Mouse (Mus musculus) liver, embryonic 15.5 days (tissue): ENCODE measurements around the gene Sp9. TPM values are rescaled to one million over a fixed set of nuclear protein-coding genes. Genes with fewer than 3 reads are reported as not detected.

ENCODE experiments used
- ATAC-seq: fragments of 200-750 bp; cut with Nextera tagmentation; 2 replicates; pipeline ENCODE4 v1.8.0; 2017; ENCODE audit warnings: moderate number of reproducible peaks, mild to moderate bottlenecking, moderate library complexity; ENCODE audit not compliant: insufficient read depth
- H3K27ac ChIP-seq: fragments of 300-500 bp; sonication (generic); replicated peaks from 2 replicates; pipeline ENCODE4 v1.5.1; 2015; ENCODE audit warnings: mild to moderate bottlenecking, inconsistent platforms
- H3K27me3 ChIP-seq: fragments of 300-500 bp; sonication (generic); 2 replicates; pipeline ENCODE4 v1.6.1; 2015; ENCODE audit warnings: mild to moderate bottlenecking, inconsistent platforms
- H3K36me3 ChIP-seq: fragments of 300-500 bp; sonication (generic); replicated peaks from 2 replicates; pipeline ENCODE4 v1.6.1; 2015; ENCODE audit warnings: moderate library complexity, mild to moderate bottlenecking, inconsistent platforms
- H3K4me1 ChIP-seq: fragments of 300-500 bp; sonication (generic); replicated peaks from 2 replicates; pipeline ENCODE4 v1.6.1; 2015; ENCODE audit warnings: inconsistent platforms
- H3K4me2 ChIP-seq: fragments of 300-500 bp; sonication (generic); 2 replicates; pipeline ENCODE4 v1.6.1; 2015; ENCODE audit warnings: moderate library complexity, mild to moderate bottlenecking, inconsistent platforms
- H3K4me3 ChIP-seq: fragments of 300-500 bp; sonication (generic); replicated peaks from 2 replicates; pipeline ENCODE4 v1.5.1; 2015; ENCODE audit warnings: mild to moderate bottlenecking, inconsistent platforms
- H3K9ac ChIP-seq: fragments of 300-500 bp; sonication (generic); 2 replicates; pipeline ENCODE4 v1.6.1; 2015; ENCODE audit warnings: moderate library complexity, mild to moderate bottlenecking, inconsistent platforms
- H3K9me3 ChIP-seq: fragments of 300-500 bp; sonication (generic); replicated peaks from 2 replicates; pipeline ENCODE4 v1.6.1; 2016; ENCODE audit warnings: inconsistent platforms
- WGBS: fragments of 180-500 bp; shearing (Covaris S2); methylation state at CpG from one replicate; pipeline ENCODE4 v1.1.7; 2015; ENCODE audit warnings: mixed read lengths; ENCODE audit not compliant: insufficient replicate concordance; 5-methylcytosine and 5-hydroxymethylcytosine counted together
- polyA plus RNA-seq: library from polyadenylated mRNA; unstranded; fragments of >200 nt; fragmentation: Nextera tagmentation; extraction: Ambion mirVana; gene quantifications from 2 replicates; pipeline ENCODE4 v1.2.1, GENCODE M21; 2015

The Sp9 gene
- polyA plus RNA-seq, 1 experiment from 2014 or later: not detected

- no peak overlapping the region for H3K27ac ChIP-seq
- H3K9me3 ChIP-seq: no peaks in the 10 kb centered on the region
- ATAC-seq: no peak
- 90% methylated on average over 4 of the region's 4 CpGs for WGBS
- H3K27me3 ChIP-seq: no peaks in the 10 kb centered on the region
- peaks cover 78% of the 10 kb centered on the region for H3K36me3 ChIP-seq
- no peak overlapping the region for H3K9ac ChIP-seq
- no peak overlapping the region for H3K4me3 ChIP-seq
- H3K4me2 ChIP-seq: no peak overlapping the region
- H3K4me1 ChIP-seq: peaks cover 9% of the 10 kb centered on the region
Measured at GRCm38 (mm10) chr2:73291130-73291529, 19.4 kb downstream of the Sp9 start.

- no peak overlapping the region for H3K27ac ChIP-seq
- no peak; the same call in 1 of the 2 replicates for ATAC-seq
Measured at GRCm38 (mm10) chr2:73295023-73295422, 23.3 kb downstream of the Sp9 start.

GRCm38 (mm10) chr2:73298154-73298553, 26.4 kb downstream of the Sp9 start:
- peaks cover 73% of the 10 kb centered on the region for H3K36me3 ChIP-seq
- no peaks in the 10 kb centered on the region for H3K9me3 ChIP-seq
- no peak overlapping the region for H3K4me2 ChIP-seq
- H3K27ac ChIP-seq: peak overlapping the region; percentile 15; the same call in 1 of the 2 replicates
- H3K4me1 ChIP-seq: peaks cover 54% of the 10 kb centered on the region
- H3K27me3 ChIP-seq: no peaks in the 10 kb centered on the region
- H3K4me3 ChIP-seq: no peak overlapping the region
- 64% methylated on average over 7 of the region's 7 CpGs for WGBS
- ATAC-seq: peak; percentile 23; the same call in 1 of the 2 replicates
- H3K9ac ChIP-seq: no peak overlapping the region

More at GRCm38 (mm10) chr2:73295023-73295422, 23.3 kb downstream of the Sp9 start:
- no peak overlapping the region for H3K4me3 ChIP-seq
- 39% methylated on average over 7 of the region's 7 CpGs for WGBS
- no peak overlapping the region for H3K9ac ChIP-seq
- no peak overlapping the region for H3K4me2 ChIP-seq
- no peaks in the 10 kb centered on the region for H3K27me3 ChIP-seq
- peaks cover 28% of the 10 kb centered on the region for H3K4me1 ChIP-seq
- peaks cover 77% of the 10 kb centered on the region for H3K36me3 ChIP-seq
- no peaks in the 10 kb centered on the region for H3K9me3 ChIP-seq

GRCm38 (mm10) chr2:73298841-73299240, 27.1 kb downstream of the Sp9 start:
- no peaks in the 10 kb centered on the region for H3K9me3 ChIP-seq
- H3K27ac ChIP-seq: no peak overlapping the region
- H3K4me1 ChIP-seq: peaks cover 57% of the 10 kb centered on the region
- no peak overlapping the region for H3K9ac ChIP-seq
- peaks cover 77% of the 10 kb centered on the region for H3K36me3 ChIP-seq
- H3K4me2 ChIP-seq: no peak overlapping the region
- WGBS: 59% methylated on average over 3 of the region's 3 CpGs
- H3K4me3 ChIP-seq: no peak overlapping the region
- no peak for ATAC-seq
- H3K27me3 ChIP-seq: no peaks in the 10 kb centered on the region

- H3K9me3 ChIP-seq: no peaks in the 10 kb centered on the region
- peaks cover 81% of the 10 kb centered on the region for H3K36me3 ChIP-seq
- H3K27ac ChIP-seq: peak overlapping the region; percentile 78
- no peaks in the 10 kb centered on the region for H3K27me3 ChIP-seq
- H3K4me3 ChIP-seq: no peak overlapping the region
- WGBS: 16% methylated on average over 1 of the region's 1 CpGs
- peaks cover 48% of the 10 kb centered on the region for H3K4me1 ChIP-seq
- peak overlapping the region; percentile 50 for H3K4me2 ChIP-seq
- no peak overlapping the region for H3K9ac ChIP-seq
- peak; percentile 88 for ATAC-seq
Measured at GRCm38 (mm10) chr2:73301979-73302378, 30.3 kb downstream of the Sp9 start.

- ATAC-seq: no peak
- Histone ChIP-seq H3K27ac (peak overlapping the region; percentile 78), H3K4me2 (no peak overlapping the region), H3K36me3 (peaks cover 82% of the 10 kb centered on the region), H3K9me3 (no peaks in the 10 kb centered on the region), H3K27me3 (no peaks in the 10 kb centered on the region), H3K9ac (no peak overlapping the region), H3K4me3 (no peak overlapping the region), H3K4me1 (peaks cover 45% of the 10 kb centered on the region)
- 68% methylated on average over 9 of the region's 9 CpGs for WGBS
Measured at GRCm38 (mm10) chr2:73302722-73303121, 31.0 kb downstream of the Sp9 start.

GRCm38 (mm10) chr2:73304506-73304905, 32.8 kb downstream of the Sp9 start:
- no peak overlapping the region for H3K27ac ChIP-seq
- no peak for ATAC-seq
- no peaks in the 10 kb centered on the region for H3K9me3 ChIP-seq
- no peak overlapping the region for H3K9ac ChIP-seq
- H3K36me3 ChIP-seq: peaks cover 84% of the 10 kb centered on the region
- WGBS: 88% methylated on average over 5 of the region's 5 CpGs
- H3K4me3 ChIP-seq: no peak overlapping the region
- H3K4me2 ChIP-seq: no peak overlapping the region
- peaks cover 32% of the 10 kb centered on the region for H3K4me1 ChIP-seq
- no peaks in the 10 kb centered on the region for H3K27me3 ChIP-seq

- no peak overlapping the region for H3K4me2 ChIP-seq
- H3K4me3 ChIP-seq: no peak overlapping the region
- no peaks in the 10 kb centered on the region for H3K27me3 ChIP-seq
- H3K9ac ChIP-seq: no peak overlapping the region
- no peak for ATAC-seq
- no peak overlapping the region for H3K27ac ChIP-seq
- H3K9me3 ChIP-seq: no peaks in the 10 kb centered on the region
- H3K36me3 ChIP-seq: peaks cover 89% of the 10 kb centered on the region
- peaks cover 31% of the 10 kb centered on the region for H3K4me1 ChIP-seq
- WGBS: 87% methylated on average over 7 of the region's 7 CpGs
Measured at GRCm38 (mm10) chr2:73306006-73306405, 34.3 kb downstream of the Sp9 start.

- ATAC-seq: peak; percentile 92
- Histone ChIP-seq H3K36me3 (peaks cover 40% of the 10 kb centered on the region), H3K4me2 (peak within 1 kb of the TSS; percentile 74), H3K4me3 (peak within 1 kb of the TSS; percentile 88), H3K27me3 (no peaks in the 10 kb centered on the region), H3K9ac (peak within 1 kb of the TSS; percentile 76), H3K4me1 (peaks cover 28% of the 10 kb centered on the region), H3K27ac (peak within 1 kb of the TSS; percentile 97), H3K9me3 (no peaks in the 10 kb centered on the region)
- under 1% methylated on average over 64 of the region's 64 CpGs for WGBS
Measured at GRCm38 (mm10) chr2:73312152-73313116, 40.7 kb downstream of the Sp9 start, which contains the start of the genes Scrn3 and Cir1. Gene Scrn3 (plus strand): TSS chr2:73312601. Gene Cir1 (minus strand): TSS chr2:73312701.

- 10% methylated on average over 14 of the region's 14 CpGs for WGBS
- ATAC-seq: peak; percentile 43
- peak overlapping the region; percentile 88 for H3K4me3 ChIP-seq
Measured at GRCm38 (mm10) chr2:73313117-73313501, 41.4 kb downstream of the Sp9 start.

GRCm38 (mm10) chr2:73314311-73314710, 42.6 kb downstream of the Sp9 start:
- ATAC-seq: no peak
- WGBS: 84% methylated on average over 3 of the region's 3 CpGs
- H3K9ac ChIP-seq: 0 out of 2 replicates have a peak overlapping the region, but pooled peaks have one; percentile 76
- H3K27me3 ChIP-seq: no peaks in the 10 kb centered on the region
- peaks cover 37% of the 10 kb centered on the region for H3K36me3 ChIP-seq
- H3K4me2 ChIP-seq: peak overlapping the region; percentile 74
- no peaks in the 10 kb centered on the region for H3K9me3 ChIP-seq
- peak overlapping the region; percentile 97 for H3K27ac ChIP-seq
- peaks cover 28% of the 10 kb centered on the region for H3K4me1 ChIP-seq
- peak overlapping the region; percentile 88 for H3K4me3 ChIP-seq

More at GRCm38 (mm10) chr2:73313117-73313501, 41.4 kb downstream of the Sp9 start:
- Histone ChIP-seq H3K9me3 (no peaks in the 10 kb centered on the region), H3K27ac (peak overlapping the region; percentile 97), H3K27me3 (no peaks in the 10 kb centered on the region), H3K36me3 (peaks cover 38% of the 10 kb centered on the region), H3K9ac (peak overlapping the region; percentile 76), H3K4me2 (peak overlapping the region; percentile 74), H3K4me1 (peaks cover 28% of the 10 kb centered on the region)
